Mouse (Mus musculus) heart, postnatal 0 days (tissue): ENCODE results near the gene Picalm. TPM values are rescaled to one million over a fixed set of nuclear protein-coding genes. Genes with fewer than 3 reads are reported as not detected.
"Not testable (repeated sequence)": the region's sequence is repeated elsewhere in the genome, so short reads cannot be mapped to it uniquely, and the experiment has no call there.

Experiments used
- ATAC-seq: fragments of 200-750 bp; cut with Nextera tagmentation; 2 replicates; pipeline ENCODE4 v1.8.0; 2017; ENCODE audit warnings: low read depth, moderate number of reproducible peaks, moderate library complexity; ENCODE audit not compliant: insufficient read depth
- DNase-seq: peaks from one replicate; pipeline ENCODE4 v3.0.0-alpha.2; 2016; ENCODE audit warnings: low spot score
- H3K27ac ChIP-seq: fragments of 300-500 bp; sonication (generic); 2 replicates; pipeline ENCODE4 v1.5.1; 2014; ENCODE audit warnings: low read depth, mild to moderate bottlenecking
- H3K27me3 ChIP-seq: fragments of 300-500 bp; sonication (generic); 2 replicates; pipeline ENCODE4 v1.6.1; 2014; ENCODE audit warnings: low read length, mixed read lengths; ENCODE audit not compliant: control insufficient read depth, insufficient read depth
- H3K36me3 ChIP-seq: fragments of 300-500 bp; sonication (generic); replicated peaks from 2 replicates; pipeline ENCODE4 v1.6.1; 2014; ENCODE audit warnings: low read length, mixed read lengths; ENCODE audit not compliant: control insufficient read depth, insufficient read depth
- H3K4me1 ChIP-seq: fragments of 300-500 bp; sonication (generic); 2 replicates; pipeline ENCODE4 v1.6.1; 2014; ENCODE audit warnings: antibody characterized with exemption; ENCODE audit not compliant: control insufficient read depth, insufficient read depth
- H3K4me2 ChIP-seq: fragments of 300-500 bp; sonication (generic); 2 replicates; pipeline ENCODE4 v1.6.1; 2014; ENCODE audit warnings: low read depth, mild to moderate bottlenecking, low read length, moderate library complexity
- H3K4me3 ChIP-seq: fragments of 300-500 bp; sonication (generic); 2 replicates; pipeline ENCODE4 v1.5.1; 2014; ENCODE audit warnings: low read depth, low read length
- H3K9ac ChIP-seq: fragments of 300-500 bp; sonication (generic); replicated peaks from 2 replicates; pipeline ENCODE4 v1.6.1; 2014; ENCODE audit warnings: low read depth, low read length, mixed read lengths
- H3K9me3 ChIP-seq: fragments of 300-500 bp; sonication (generic); replicated peaks from 2 replicates; pipeline ENCODE4 v1.6.1; 2016; ENCODE audit warnings: low read length; ENCODE audit not compliant: control insufficient read depth
- CTCF ChIP-seq: IDR thresholded peaks from 2 replicates; pipeline ENCODE4 v1.5.1; 2016; ENCODE audit warnings: antibody characterized with exemption, control low read depth, low read depth
- EP300 ChIP-seq: IDR thresholded peaks from 2 replicates; pipeline ENCODE4 v1.6.1; 2016; ENCODE audit warnings: antibody characterized with exemption, low read depth
- WGBS: fragments of 180-500 bp; shearing (Covaris S2); extraction: QIAGEN DNeasy Blood & Tissue Kit; methylation state at CpG from one replicate; pipeline ENCODE4 v1.1.7; 2014; 5-methylcytosine and 5-hydroxymethylcytosine counted together
- polyA plus RNA-seq: library from polyadenylated mRNA; unstranded; fragments of >200 nt; fragmentation: Nextera tagmentation; extraction: Ambion mirVana; gene quantifications from 2 replicates; pipeline ENCODE4 v1.2.1, GENCODE M21; 2015
- total RNA-seq: library from RNA; depleted of rRNA; stranded (reverse); fragments of >200 nt; gene quantifications from 2 replicates; pipeline ENCODE4 v1.2.3, GENCODE M21; 2014; ENCODE audit warnings: low replicate concordance

Picalm gene
- total and polyA plus RNA-seq, 2 experiments from 2014 or later: 29.2 to 169 TPM

DNA sequence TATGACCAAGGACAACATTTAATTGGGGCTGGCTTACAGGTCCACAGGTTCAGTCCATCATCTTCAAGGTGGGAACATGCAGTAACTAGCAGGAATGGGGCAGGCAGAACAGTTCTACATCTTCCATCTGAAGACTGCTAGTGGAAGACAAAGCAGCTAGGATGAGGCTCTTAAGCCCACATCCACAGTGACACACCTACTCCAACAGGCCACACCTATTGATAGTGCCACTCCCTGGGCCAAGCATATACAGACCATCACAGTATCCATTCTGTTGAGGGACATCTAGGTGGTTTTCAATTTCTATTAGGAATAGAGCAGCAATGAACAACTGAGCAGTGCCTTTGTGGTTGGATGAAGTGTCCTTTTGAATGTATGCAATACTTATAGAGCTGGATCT is 80.9 kb downstream of the Picalm start:
- Histone ChIP-seq H3K27me3 (no peaks in the 10 kb centered on the region), H3K9ac (no peak overlapping the region), H3K9me3 (no peaks in the 10 kb centered on the region), H3K4me2 (no peak overlapping the region), H3K27ac (no peak overlapping the region), H3K36me3 (peaks cover 35% of the 10 kb centered on the region), H3K4me1 (no peaks in the 10 kb centered on the region), H3K4me3 (no peak overlapping the region)
- DNase-seq (no peak), ATAC-seq (peak; percentile 6; the same call in 1 of the 2 replicates)
- TF ChIP-seq CTCF (no peak), EP300 (no peak)

GRCm38 (mm10) chr7:90216511-90216910 is 86.5 kb downstream of the Picalm start:
- DNase-seq (no peak), ATAC-seq (no peak)
- TF ChIP-seq EP300 (no peak), CTCF (no peak)
- no peaks in the 10 kb centered on the region for H3K9me3 ChIP-seq
- no peaks in the 10 kb centered on the region for H3K36me3 ChIP-seq
- H3K27me3 ChIP-seq: no peaks in the 10 kb centered on the region
- no peak overlapping the region for H3K9ac ChIP-seq
- no peak overlapping the region for H3K27ac ChIP-seq
- no peak overlapping the region for H3K4me3 ChIP-seq
- H3K4me1 ChIP-seq: no peaks in the 10 kb centered on the region
- 74% methylated on average over 8 of the region's 8 CpGs for WGBS
- H3K4me2 ChIP-seq: no peak overlapping the region

GRCm38 (mm10) chr7:90218122-90218521 is 88.1 kb downstream of the Picalm start:
- Histone ChIP-seq H3K4me1 (no peaks in the 10 kb centered on the region), H3K9me3 (no peaks in the 10 kb centered on the region), H3K4me2 (no peak overlapping the region), H3K9ac (no peak overlapping the region), H3K36me3 (no peaks in the 10 kb centered on the region), H3K27me3 (no peaks in the 10 kb centered on the region), H3K4me3 (no peak overlapping the region), H3K27ac (no peak overlapping the region)
- 65% methylated on average over 5 of the region's 5 CpGs for WGBS
- DNase-seq (no peak), ATAC-seq (no peak)
- TF ChIP-seq CTCF (no peak), EP300 (no peak)

GRCm38 (mm10) chr7:90221487-90221886 is 91.5 kb downstream of the Picalm start:
- no peak overlapping the region for H3K27ac ChIP-seq
- ATAC-seq (no peak), DNase-seq (no peak)
- no peak overlapping the region for H3K4me2 ChIP-seq
- no peaks in the 10 kb centered on the region for H3K4me1 ChIP-seq
- H3K9me3 ChIP-seq: no peaks in the 10 kb centered on the region
- no peak overlapping the region for H3K9ac ChIP-seq
- TF ChIP-seq EP300: no peak
- TF ChIP-seq CTCF: no peak
- WGBS: 74% methylated on average over 2 of the region's 2 CpGs
- no peaks in the 10 kb centered on the region for H3K27me3 ChIP-seq
- no peaks in the 10 kb centered on the region for H3K36me3 ChIP-seq
- H3K4me3 ChIP-seq: no peak overlapping the region

DNA sequence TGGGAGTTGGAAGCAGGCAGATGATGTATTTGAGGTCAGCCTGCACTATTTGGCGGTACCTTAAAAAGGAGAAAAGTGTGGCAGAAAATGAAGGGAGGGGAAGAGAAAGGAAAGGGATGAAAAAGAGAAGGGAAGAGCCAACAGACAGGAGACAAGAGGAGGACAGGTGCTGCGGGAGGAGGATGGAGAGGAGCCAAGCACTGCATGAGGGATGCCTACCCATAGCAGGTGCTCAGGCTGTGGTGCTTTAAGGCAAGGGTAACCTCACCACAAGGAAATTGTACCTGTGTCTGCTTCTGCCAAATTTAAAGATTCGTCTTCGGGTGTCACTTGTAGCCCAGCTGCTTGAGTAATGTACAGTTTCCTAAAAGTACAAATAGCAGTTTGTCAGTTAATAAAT is 98.1 kb downstream of the Picalm start:
- H3K9ac ChIP-seq: no peak overlapping the region
- no peak overlapping the region for H3K27ac ChIP-seq
- no peaks in the 10 kb centered on the region for H3K4me1 ChIP-seq
- H3K27me3 ChIP-seq: no peaks in the 10 kb centered on the region
- TF ChIP-seq EP300: no peak
- TF ChIP-seq CTCF: no peak
- H3K36me3 ChIP-seq: no peaks in the 10 kb centered on the region
- WGBS: 82% methylated on average over 4 of the region's 4 CpGs
- H3K9me3 ChIP-seq: no peaks in the 10 kb centered on the region
- H3K4me2 ChIP-seq: no peak overlapping the region
- no peak for ATAC-seq
- DNase-seq: no peak
- no peak overlapping the region for H3K4me3 ChIP-seq

DNA sequence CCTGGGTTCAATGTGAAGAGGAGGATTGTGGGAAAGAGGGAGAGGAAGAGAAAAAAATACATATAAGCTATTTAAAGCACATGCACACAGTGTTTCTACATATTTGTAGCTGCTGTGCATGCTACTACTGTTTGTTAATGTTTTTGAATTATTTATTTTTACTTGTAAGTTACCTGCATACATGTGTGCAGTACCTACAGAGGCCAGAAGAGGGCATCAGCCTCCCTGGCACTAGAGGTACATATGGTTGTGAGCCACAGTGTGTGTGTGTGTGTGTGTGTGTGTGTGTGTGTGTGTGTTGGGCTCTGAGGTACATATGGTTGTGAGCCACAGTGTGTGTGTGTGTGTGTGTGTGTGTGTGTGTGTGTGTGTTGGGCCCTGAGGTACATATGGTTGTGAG is 98.9 kb downstream of the Picalm start:
- not testable (repeated sequence) for DNase-seq, H3K9me3 ChIP-seq, H3K9ac ChIP-seq, H3K36me3 ChIP-seq, H3K4me3 ChIP-seq, H3K4me1 ChIP-seq, H3K27ac ChIP-seq, H3K27me3 ChIP-seq, H3K4me2 ChIP-seq, ATAC-seq
- TF ChIP-seq CTCF: peak; percentile 44
